Mouse (Mus musculus): ENCODE measurements around the gene Tmem127.

GRCm38 (mm10) chr2:127254604-127255134 is 7.0 kb downstream of the Tmem127 start:
- TF ChIP-seq CTCF (IDR thresholded peaks at IDR 0.05; ENCODE audit: low read depth, low read length) = no peak
- no peak for TF ChIP-seq POLR2A (IDR thresholded peaks at IDR 0.05; ENCODE audit: borderline replicate concordance, low read depth, low read length)
